Mouse (Mus musculus) forebrain, embryonic 10.5 days (tissue): ENCODE measurements around the gene Ints11. TPM values are rescaled to one million over a fixed set of nuclear protein-coding genes. Genes with fewer than 3 reads are reported as not detected.

ENCODE experiments used
- DNase-seq: peaks from one replicate; pipeline ENCODE4 v3.0.0-alpha.2; 2017; ENCODE audit warnings: low spot score; ENCODE audit errors: extremely low spot score
- H3K27ac ChIP-seq: fragments of 300-500 bp; sonication (generic); 2 replicates; pipeline ENCODE4 v1.5.1; 2016; ENCODE audit warnings: mild to moderate bottlenecking
- H3K27me3 ChIP-seq: fragments of 300-500 bp; sonication (generic); 2 replicates; pipeline ENCODE4 v1.6.1; 2016; ENCODE audit warnings: mild to moderate bottlenecking; ENCODE audit not compliant: poor library complexity, severe bottlenecking
- H3K36me3 ChIP-seq: fragments of 300-500 bp; sonication (generic); replicated peaks from 2 replicates; pipeline ENCODE4 v1.6.1; 2016; ENCODE audit warnings: mild to moderate bottlenecking, moderate library complexity
- H3K4me1 ChIP-seq: fragments of 300-500 bp; sonication (generic); 2 replicates; pipeline ENCODE4 v1.6.1; 2016
- H3K4me3 ChIP-seq: fragments of 300-500 bp; sonication (generic); 2 replicates; pipeline ENCODE4 v1.5.1; 2016; ENCODE audit warnings: mild to moderate bottlenecking, moderate library complexity
- H3K9me3 ChIP-seq: fragments of 300-500 bp; sonication (generic); 2 replicates; pipeline ENCODE4 v1.6.1; 2016; ENCODE audit warnings: mild to moderate bottlenecking, moderate library complexity
- WGBS: fragments of 180-500 bp; shearing (Covaris S2); methylation state at CpG from one replicate; pipeline ENCODE4 v1.1.7; 2016; 5-methylcytosine and 5-hydroxymethylcytosine counted together
- polyA plus RNA-seq: library from polyadenylated mRNA; unstranded; fragments of >200 nt; fragmentation: Nextera tagmentation; extraction: Ambion mirVana; gene quantifications from 2 replicates; pipeline ENCODE4 v1.2.1, GENCODE M21; 2016

Ints11 gene
- 120 and 121 TPM in 2 replicates for polyA plus RNA-seq

- DNase-seq: peak; percentile 97
- WGBS: under 1% methylated on average over 63 of the region's 63 CpGs
- Histone ChIP-seq H3K4me1 (peaks cover 26% of the 10 kb centered on the region), H3K9me3 (no peaks in the 10 kb centered on the region), H3K27ac (peak within 1 kb of the TSS; percentile 88), H3K36me3 (peaks cover 63% of the 10 kb centered on the region), H3K4me3 (peak within 1 kb of the TSS; percentile 84), H3K27me3 (no peaks in the 10 kb centered on the region)
These were observed at the start of gene Ints11, which contains the start of gene Cptp for GRCm38 (mm10) chr4:155869317-155870033. Ints11 (plus strand) TSS chr4:155869546. Cptp (minus strand) TSS chr4:155869440.

DNA sequence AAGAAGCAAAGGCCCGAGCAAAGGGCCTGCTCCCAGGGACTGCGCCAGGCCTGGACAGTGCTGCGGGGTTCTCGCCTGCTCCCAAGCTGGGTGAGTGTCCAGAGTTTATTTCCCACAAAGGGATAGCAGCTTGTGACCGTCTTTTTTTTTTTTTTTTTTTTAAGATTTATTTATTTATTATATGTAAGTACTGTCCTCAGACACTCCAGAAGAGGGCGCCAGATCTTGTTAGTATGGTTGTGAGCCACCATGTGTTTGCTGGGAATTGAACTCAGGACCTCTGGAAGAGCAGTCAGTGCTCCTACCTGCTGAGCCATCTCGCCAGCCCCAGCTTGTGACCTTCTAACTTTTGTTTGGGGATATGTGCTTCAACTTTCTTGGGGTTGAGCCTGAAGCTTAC, 48.3 kb upstream of the Ints11 start:
- Histone ChIP-seq H3K36me3 (peaks cover 100% of the 10 kb centered on the region), H3K4me1 (no peaks in the 10 kb centered on the region), H3K27me3 (no peaks in the 10 kb centered on the region), H3K27ac (no peak overlapping the region), H3K9me3 (no peaks in the 10 kb centered on the region), H3K4me3 (no peak overlapping the region)
- no peak for DNase-seq
- WGBS: 83% methylated on average over 7 of the region's 7 CpGs

- Histone ChIP-seq H3K9me3 (no peaks in the 10 kb centered on the region), H3K4me3 (no peak overlapping the region), H3K27ac (no peak overlapping the region), H3K27me3 (no peaks in the 10 kb centered on the region), H3K4me1 (no peaks in the 10 kb centered on the region), H3K36me3 (peaks cover 100% of the 10 kb centered on the region)
- DNase-seq: no peak
- 96% methylated on average over 16 of the region's 16 CpGs for WGBS
These were observed 45.9 kb upstream of the Ints11 start for GRCm38 (mm10) chr4:155823443-155823842.

DNA sequence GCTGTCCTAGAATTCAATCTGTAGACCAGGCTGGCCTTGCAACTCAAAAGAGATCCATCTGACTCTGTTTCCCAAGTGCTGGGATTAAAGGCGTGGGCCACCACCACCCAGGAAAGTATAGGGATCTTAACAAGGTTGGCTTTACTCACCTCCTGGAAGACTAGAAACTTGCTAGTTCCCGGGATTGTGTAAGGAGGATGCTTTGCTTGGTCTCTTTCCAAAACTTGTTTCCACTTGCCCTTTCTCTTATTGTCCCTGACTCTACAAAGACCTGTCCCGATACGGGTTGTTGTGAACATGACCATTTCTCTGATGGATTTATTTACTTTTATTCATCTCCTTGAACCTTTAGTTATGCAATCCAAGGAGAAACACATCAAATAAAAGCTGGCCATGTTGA, 39.5 kb upstream of the Ints11 start:
- H3K36me3 ChIP-seq: peaks cover 67% of the 10 kb centered on the region
- no peaks in the 10 kb centered on the region for H3K9me3 ChIP-seq
- peaks cover 29% of the 10 kb centered on the region for H3K4me1 ChIP-seq
- no peaks in the 10 kb centered on the region for H3K27me3 ChIP-seq
- 94% methylated on average over 4 of the region's 4 CpGs for WGBS
- no peak for DNase-seq
- no peak overlapping the region for H3K27ac ChIP-seq
- H3K4me3 ChIP-seq: no peak overlapping the region; the same call in 1 of the 2 replicates

DNA sequence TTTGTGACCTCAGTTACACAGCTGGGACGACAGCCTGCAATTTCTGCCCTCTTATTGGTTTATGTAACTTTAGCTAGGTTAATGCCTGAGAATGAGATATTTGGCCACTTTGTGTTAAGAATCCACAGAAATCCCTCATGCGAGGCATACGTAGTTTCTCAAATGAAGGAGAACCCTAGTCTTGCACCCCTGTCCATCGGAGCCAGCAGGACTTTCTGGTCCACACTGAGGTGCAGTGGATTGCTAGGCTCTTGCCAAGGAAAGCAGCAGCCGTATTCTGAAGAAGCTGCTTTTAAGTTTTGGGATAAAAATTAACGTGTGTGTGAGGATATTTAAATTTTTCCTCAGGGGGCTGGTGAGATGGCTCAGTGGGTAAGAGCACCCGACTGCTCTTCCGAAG, 38.8 kb upstream of the Ints11 start:
- 56% methylated on average over 8 of the region's 8 CpGs for WGBS
- Histone ChIP-seq H3K27me3 (no peaks in the 10 kb centered on the region), H3K27ac (no peak overlapping the region), H3K4me3 (peak overlapping the region; percentile 81), H3K9me3 (no peaks in the 10 kb centered on the region), H3K36me3 (peaks cover 59% of the 10 kb centered on the region), H3K4me1 (peaks cover 29% of the 10 kb centered on the region)
- no peak for DNase-seq

DNA sequence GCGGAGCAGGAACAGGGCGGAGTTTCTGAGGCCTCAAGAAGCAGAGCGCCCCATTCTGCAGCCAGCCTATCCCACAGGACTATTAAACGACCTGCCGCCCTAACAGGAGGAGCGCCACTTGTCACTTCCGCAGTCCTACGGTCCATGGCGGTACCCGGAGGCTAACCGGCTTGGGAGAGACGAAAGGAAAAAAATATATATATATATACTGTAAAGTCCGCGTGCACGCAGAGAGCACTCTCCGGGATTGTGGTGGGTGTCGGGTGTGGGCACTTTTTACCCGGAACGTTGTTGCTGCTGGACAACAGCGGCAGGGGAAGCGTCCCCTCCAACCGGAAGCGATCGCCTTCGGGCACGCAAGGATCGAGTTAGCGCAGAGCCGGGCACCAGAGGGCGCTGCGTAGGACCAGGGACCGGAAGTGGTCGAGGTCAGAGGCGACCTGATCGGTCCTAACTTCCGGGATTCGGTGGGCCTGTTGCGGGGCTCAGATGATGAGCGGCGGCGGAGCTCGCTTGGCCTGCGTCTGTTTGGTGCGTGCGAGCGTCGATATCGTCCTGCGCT, 38.1 kb upstream of the Ints11 start, which contains the start of gene Aurkaip1:
Gene Aurkaip1, plus strand, starts transcription at position 68 of the 562 bp plus-strand sequence.
- peak; percentile 98 for DNase-seq
- Histone ChIP-seq H3K27me3 (no peaks in the 10 kb centered on the region), H3K4me3 (peak within 1 kb of the TSS; percentile 81), H3K4me1 (peaks cover 29% of the 10 kb centered on the region), H3K36me3 (peaks cover 52% of the 10 kb centered on the region), H3K9me3 (no peaks in the 10 kb centered on the region), H3K27ac (peak within 1 kb of the TSS; percentile 89)
- under 1% methylated on average over 49 of the region's 49 CpGs for WGBS

- WGBS: 2% methylated on average over 25 of the region's 25 CpGs
- Histone ChIP-seq H3K9me3 (no peaks in the 10 kb centered on the region; the same call in 1 of the 2 replicates), H3K36me3 (peaks cover 47% of the 10 kb centered on the region), H3K4me1 (peaks cover 29% of the 10 kb centered on the region), H3K4me3 (peak overlapping the region; percentile 81), H3K27ac (peak overlapping the region; percentile 89), H3K27me3 (no peaks in the 10 kb centered on the region)
- DNase-seq: no peak
These were observed 37.5 kb upstream of the Ints11 start for GRCm38 (mm10) chr4:155831831-155832230.

DNA sequence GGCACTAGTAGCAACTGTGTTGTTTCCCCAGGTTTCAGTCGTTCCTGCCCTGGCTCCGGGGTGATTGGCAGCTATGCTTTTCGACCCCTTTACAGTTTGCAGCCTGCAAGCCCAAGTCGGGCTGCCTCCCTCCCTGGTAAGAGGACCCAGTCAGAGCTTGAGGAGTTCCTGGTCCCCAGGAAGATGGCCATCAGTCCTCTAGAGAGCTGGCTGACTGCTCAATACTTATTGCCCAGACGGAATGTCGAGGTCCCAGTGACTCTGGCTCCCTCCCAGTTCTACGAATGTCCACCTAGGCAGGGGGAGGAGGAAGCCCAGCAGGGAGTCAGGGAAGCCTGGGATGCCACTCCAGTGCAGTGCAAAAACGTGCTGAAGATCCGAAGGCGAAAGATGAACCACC, 37.0 kb upstream of the Ints11 start:
- H3K27me3 ChIP-seq: no peaks in the 10 kb centered on the region
- DNase-seq: no peak
- peaks cover 42% of the 10 kb centered on the region for H3K36me3 ChIP-seq
- H3K27ac ChIP-seq: peak overlapping the region; percentile 89
- H3K9me3 ChIP-seq: no peaks in the 10 kb centered on the region; the same call in 1 of the 2 replicates
- peak overlapping the region; percentile 81 for H3K4me3 ChIP-seq
- peaks cover 29% of the 10 kb centered on the region for H3K4me1 ChIP-seq
- WGBS: 58% methylated on average over 10 of the region's 10 CpGs

GRCm38 (mm10) chr4:155833234-155833633, 36.1 kb upstream of the Ints11 start:
- Histone ChIP-seq H3K27me3 (no peaks in the 10 kb centered on the region), H3K27ac (no peak overlapping the region), H3K4me1 (peaks cover 36% of the 10 kb centered on the region), H3K9me3 (no peaks in the 10 kb centered on the region; the same call in 1 of the 2 replicates), H3K36me3 (peaks cover 33% of the 10 kb centered on the region), H3K4me3 (peak overlapping the region; percentile 25; the same call in 1 of the 2 replicates)
- DNase-seq: no peak
- WGBS: 91% methylated on average over 4 of the region's 4 CpGs

- Histone ChIP-seq H3K27me3 (no peaks in the 10 kb centered on the region), H3K36me3 (peaks cover 28% of the 10 kb centered on the region), H3K27ac (no peak overlapping the region), H3K4me1 (peaks cover 40% of the 10 kb centered on the region), H3K9me3 (no peaks in the 10 kb centered on the region; the same call in 1 of the 2 replicates), H3K4me3 (peak overlapping the region; percentile 25)
- 49% methylated on average over 2 of the region's 2 CpGs for WGBS
- peak; percentile 65 for DNase-seq
These were observed 35.5 kb upstream of the Ints11 start for GRCm38 (mm10) chr4:155833836-155834235.

DNA sequence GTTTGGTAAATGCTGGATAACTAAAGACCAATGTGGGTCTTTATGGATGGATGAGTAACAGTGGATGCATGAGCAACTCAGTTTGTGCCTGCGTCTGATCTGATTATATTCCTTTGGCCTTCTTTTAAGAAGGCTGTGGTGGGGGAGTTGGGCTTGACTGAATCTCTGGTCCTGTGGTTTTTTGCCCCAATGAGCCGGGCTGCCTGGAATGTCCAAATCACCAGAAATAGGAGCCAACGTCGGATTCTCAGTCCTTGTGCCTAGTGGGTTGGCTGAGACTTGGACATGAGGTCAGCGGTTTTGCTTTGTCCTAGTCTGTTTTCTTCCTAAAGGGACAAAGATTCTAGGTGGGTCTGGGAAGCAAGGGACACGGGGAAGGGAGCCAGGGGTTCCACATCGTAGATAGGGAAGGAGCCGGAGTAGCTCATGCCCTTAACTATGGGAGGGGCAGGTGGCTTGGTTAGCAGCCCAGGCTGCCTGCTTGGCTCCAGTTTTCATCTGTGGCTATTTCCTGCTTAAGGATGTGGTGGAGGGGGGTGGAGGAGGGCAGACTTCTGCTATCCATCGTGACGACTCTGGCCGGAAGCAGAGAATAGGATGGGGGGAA, 31.8 kb upstream of the Ints11 start:
- H3K27ac ChIP-seq: no peak overlapping the region
- WGBS: 86% methylated on average over 11 of the region's 11 CpGs
- H3K27me3 ChIP-seq: peaks cover 26% of the 10 kb centered on the region
- H3K9me3 ChIP-seq: no peaks in the 10 kb centered on the region; the same call in 1 of the 2 replicates
- peaks cover 59% of the 10 kb centered on the region for H3K4me1 ChIP-seq
- peaks cover 27% of the 10 kb centered on the region for H3K36me3 ChIP-seq
- no peak overlapping the region for H3K4me3 ChIP-seq
- DNase-seq: no peak

DNA sequence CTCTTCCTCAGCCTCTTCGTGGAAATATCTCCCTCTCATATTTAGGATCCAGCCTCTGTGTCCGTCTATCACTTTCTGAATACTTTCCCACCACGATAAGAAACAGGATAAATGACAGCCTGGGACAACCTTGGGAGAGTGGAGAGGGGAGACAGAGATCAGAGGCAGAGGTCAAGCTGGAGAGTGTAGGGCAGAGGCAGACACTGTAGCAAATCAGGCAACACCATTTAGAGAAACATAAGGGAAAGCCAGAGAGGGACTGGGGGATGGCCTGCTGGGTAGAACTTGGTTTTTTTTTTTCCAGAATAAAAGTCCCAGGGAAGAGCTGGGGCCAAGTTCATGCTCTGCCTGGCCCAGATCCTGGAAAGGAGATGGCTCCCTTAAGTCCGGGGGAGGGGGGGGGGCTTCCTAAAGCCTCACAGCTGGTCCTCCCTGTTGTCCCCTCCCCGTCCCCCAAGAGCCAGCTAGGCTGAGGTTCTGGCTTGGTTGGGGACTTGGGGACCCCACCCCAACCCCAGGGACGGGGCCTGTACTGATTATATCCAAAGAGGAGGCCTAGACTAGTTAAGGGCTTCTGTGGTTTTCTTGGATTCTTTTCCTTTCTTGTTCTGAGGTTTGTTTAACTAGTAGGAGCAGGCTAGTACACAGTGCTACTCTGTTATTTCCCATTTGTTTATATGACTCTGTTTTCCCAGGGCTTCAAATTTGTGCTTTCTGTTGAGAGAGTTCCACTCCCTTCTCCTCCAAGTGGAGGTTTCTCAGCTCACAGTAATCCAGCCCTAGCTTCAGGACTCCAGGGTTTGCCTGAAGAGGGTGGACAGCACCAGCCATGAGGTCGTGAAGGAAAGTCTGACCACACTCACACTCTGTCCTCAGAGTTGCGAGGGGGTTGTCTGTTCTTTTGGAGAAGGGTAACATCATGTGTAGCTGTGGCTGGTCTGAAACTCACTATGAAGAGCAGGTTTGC, 30.9 kb upstream of the Ints11 start:
- H3K27me3 ChIP-seq: peaks cover 30% of the 10 kb centered on the region
- H3K36me3 ChIP-seq: peaks cover 27% of the 10 kb centered on the region
- H3K9me3 ChIP-seq: no peaks in the 10 kb centered on the region; the same call in 1 of the 2 replicates
- WGBS: 61% methylated on average over 8 of the region's 8 CpGs
- H3K27ac ChIP-seq: peak overlapping the region; percentile 85; the same call in 1 of the 2 replicates
- DNase-seq: no peak
- peaks cover 50% of the 10 kb centered on the region for H3K4me1 ChIP-seq
- no peak overlapping the region; the same call in 1 of the 2 replicates for H3K4me3 ChIP-seq
